In genomic region chr6:48627511-48627924, GRCm38 (mm10) we compare ENCODE assay signal across 8 mouse cellular contexts. TPM values are rescaled to one million over a fixed set of nuclear protein-coding genes. Genes with fewer than 3 reads are reported as not detected.
DNase-seq lines count a peak whose midpoint lies in the region; ATAC-seq lines count a peak whose summit lies in the region.

No protein-coding gene starts in this region.

- H3K4me2 ChIP-seq in forebrain, embryonic 12.5 days, result peak overlapping the region; percentile 66
- H3K4me2 ChIP-seq in kidney, embryonic 15.5 days, result peak overlapping the region; percentile 89
- peak overlapping the region; percentile 78 for H3K4me2 ChIP-seq in neural tube, embryonic 12.5 days (replicated peaks)

- ATAC-seq in forebrain, embryonic 12.5 days (ENCODE audit: low FRiP score), result no peak
- 0 out of 2 replicates have a peak, but pooled peaks have one; percentile 4 for ATAC-seq in kidney, embryonic 15.5 days (replicated peaks; ENCODE audit: low FRiP score)
- ATAC-seq in neural tube, embryonic 12.5 days (ENCODE audit: low FRiP score, low read depth), result no peak

- H3K27ac ChIP-seq in forebrain, embryonic 12.5 days, result no peak overlapping the region
- peak overlapping the region; percentile 75 for H3K27ac ChIP-seq in kidney, embryonic 15.5 days
- no peak overlapping the region for H3K27ac ChIP-seq in neural tube, embryonic 12.5 days

- under 1% methylated on average over 7 of the region's 7 CpGs for WGBS in forebrain, embryonic 12.5 days
- 7% methylated on average over 7 of the region's 7 CpGs for WGBS in kidney, embryonic 15.5 days
- WGBS in neural tube, embryonic 12.5 days, result 3% methylated on average over 7 of the region's 7 CpGs

- H3K27me3 ChIP-seq in forebrain, embryonic 12.5 days, result peaks cover 62% of the 10 kb centered on the region
- H3K27me3 ChIP-seq in kidney, embryonic 15.5 days, result peaks cover 38% of the 10 kb centered on the region
- H3K27me3 ChIP-seq in neural tube, embryonic 12.5 days (replicated peaks), result peaks cover 42% of the 10 kb centered on the region

- peak; percentile 28 to 33 for DNase-seq in left cerebral cortex, postnatal 36 days (ENCODE audit: low spot score in 2 of 2)
- DNase-seq in left cerebral cortex, adult 9 months (ENCODE audit: low spot score in 2 of 2), result no peak
- no peak for DNase-seq in thymus, postnatal 10 days (ENCODE audit: low spot score in 2 of 2)
- no peak for DNase-seq in urinary bladder, postnatal 36 days (ENCODE audit: low spot score in 2 of 2)
- no peak for DNase-seq in spleen, postnatal 36 days (ENCODE audit: low spot score in 2 of 2)

- no peaks in the 10 kb centered on the region for H3K36me3 ChIP-seq in forebrain, embryonic 12.5 days (replicated peaks)
- H3K36me3 ChIP-seq in kidney, embryonic 15.5 days, result no peaks in the 10 kb centered on the region
- no peaks in the 10 kb centered on the region for H3K36me3 ChIP-seq in neural tube, embryonic 12.5 days

- peaks cover 23% of the 10 kb centered on the region for H3K4me1 ChIP-seq in forebrain, embryonic 12.5 days
- peaks cover 39% of the 10 kb centered on the region for H3K4me1 ChIP-seq in kidney, embryonic 15.5 days
- peaks cover 15% of the 10 kb centered on the region for H3K4me1 ChIP-seq in neural tube, embryonic 12.5 days

- intact Hi-C loops in left cerebral cortex, postnatal 36 days (cut with DNase I), result loop anchor here (5.0 kb wide), 2 partner anchors 35 to 75 kb away; partner anchors contain the start of genes Gm44965, Lrrc61 and Repin1

- H3K9ac ChIP-seq in forebrain, embryonic 12.5 days, result peak overlapping the region; percentile 48
- H3K9ac ChIP-seq in kidney, embryonic 15.5 days, result peak overlapping the region; percentile 34; the same call in 1 of the 2 replicates
- H3K9ac ChIP-seq in neural tube, embryonic 12.5 days, result peak overlapping the region; percentile 52; the same call in 1 of the 2 replicates

- H3K4me3 ChIP-seq in forebrain, embryonic 12.5 days (replicated peaks), result peak overlapping the region; percentile 44
- H3K4me3 ChIP-seq in kidney, embryonic 15.5 days (replicated peaks), result peak overlapping the region; percentile 49
- H3K4me3 ChIP-seq in neural tube, embryonic 12.5 days, result peak overlapping the region; percentile 35

- no peaks in the 10 kb centered on the region for H3K9me3 ChIP-seq in forebrain, embryonic 12.5 days
- H3K9me3 ChIP-seq in kidney, embryonic 15.5 days (replicated peaks), result no peaks in the 10 kb centered on the region
- H3K9me3 ChIP-seq in neural tube, embryonic 12.5 days, result no peaks in the 10 kb centered on the region

RNA-seq across cellular contexts. Expression of gene AI854703, which starts 1.0 kb away (rescaled TPM):
- 10 to 100 TPM; 15.9 to 18.0 TPM for total RNA-seq in left cerebral cortex, postnatal 36 days (2021)
- 1.2 and 1.6 TPM in 2 replicates for polyA plus RNA-seq in forebrain, embryonic 12.5 days (2016; fragmentation: Nextera tagmentation; extraction: Ambion mirVana)
- 3.0 and 3.1 TPM in 2 replicates for polyA plus RNA-seq in kidney, embryonic 15.5 days (2015; fragmentation: Nextera tagmentation; extraction: Ambion mirVana)
- 4.1 and 4.6 TPM in 2 replicates for polyA plus RNA-seq in neural tube, embryonic 12.5 days (2016; fragmentation: Nextera tagmentation; extraction: Ambion mirVana)

RNA-seq across cellular contexts. Expression of gene Gimap8, which starts 19.5 kb away (rescaled TPM):
- total RNA-seq in left cerebral cortex, postnatal 36 days (2021), result under 1 TPM; 0.74 to 0.95 TPM
- 0.36 TPM in 2 replicates for polyA plus RNA-seq in forebrain, embryonic 12.5 days (2016; fragmentation: Nextera tagmentation; extraction: Ambion mirVana)
- polyA plus RNA-seq in kidney, embryonic 15.5 days (2015; fragmentation: Nextera tagmentation; extraction: Ambion mirVana), result 3.3 and 3.8 TPM in 2 replicates
- 0.70 and 1.1 TPM in 2 replicates for polyA plus RNA-seq in neural tube, embryonic 12.5 days (2016; fragmentation: Nextera tagmentation; extraction: Ambion mirVana)

RNA-seq across cellular contexts. Expression of gene Zfp775, which starts 25.7 kb away (rescaled TPM):
- total RNA-seq in left cerebral cortex, postnatal 36 days (2021), result 1 to 10 TPM; 6.6 to 7.6 TPM
- 13.4 and 14.9 TPM in 2 replicates for polyA plus RNA-seq in forebrain, embryonic 12.5 days (2016; fragmentation: Nextera tagmentation; extraction: Ambion mirVana)
- 7.0 and 7.9 TPM in 2 replicates for polyA plus RNA-seq in kidney, embryonic 15.5 days (2015; fragmentation: Nextera tagmentation; extraction: Ambion mirVana)
- 13.8 TPM in 2 replicates for polyA plus RNA-seq in neural tube, embryonic 12.5 days (2016; fragmentation: Nextera tagmentation; extraction: Ambion mirVana)

RNA-seq across cellular contexts. Expression of gene Gm44965, which starts 33.8 kb away (rescaled TPM):
- total RNA-seq in left cerebral cortex, postnatal 36 days (2021), result not detected
- polyA plus RNA-seq in forebrain, embryonic 12.5 days (2016; fragmentation: Nextera tagmentation; extraction: Ambion mirVana), result not detected in 2 replicates
- not detected in 2 replicates for polyA plus RNA-seq in kidney, embryonic 15.5 days (2015; fragmentation: Nextera tagmentation; extraction: Ambion mirVana)
- polyA plus RNA-seq in neural tube, embryonic 12.5 days (2016; fragmentation: Nextera tagmentation; extraction: Ambion mirVana), result not detected in 2 replicates

RNA-seq across cellular contexts. Expression of gene Repin1, which starts 33.8 kb away (rescaled TPM):
- total RNA-seq in left cerebral cortex, postnatal 36 days (2021), result 10 to 100 TPM; 51.8 to 59.8 TPM
- polyA plus RNA-seq in forebrain, embryonic 12.5 days (2016; fragmentation: Nextera tagmentation; extraction: Ambion mirVana), result 46.7 and 50.0 TPM in 2 replicates
- 43.8 and 47.3 TPM in 2 replicates for polyA plus RNA-seq in kidney, embryonic 15.5 days (2015; fragmentation: Nextera tagmentation; extraction: Ambion mirVana)
- polyA plus RNA-seq in neural tube, embryonic 12.5 days (2016; fragmentation: Nextera tagmentation; extraction: Ambion mirVana), result 42.6 and 44.0 TPM in 2 replicates

Comparison
In these comparisons a context has a peak if more than half of its experiments do, and no peak if none do; other contexts are left out.
1. DNase-seq: peak in left cerebral cortex, postnatal 36 days (2 of 2); none in left cerebral cortex, adult 9 months (0 of 2), thymus, postnatal 10 days (0 of 2), urinary bladder, postnatal 36 days (0 of 2) and spleen, postnatal 36 days (0 of 2).
2. Peak in every context shown above with its lines, with median percentiles within 50 percentile points of each other: H3K4me2 ChIP-seq, H3K4me3 ChIP-seq and H3K9ac ChIP-seq.